Mouse (Mus musculus): ENCODE data around the gene Serpina3g.

DNA sequence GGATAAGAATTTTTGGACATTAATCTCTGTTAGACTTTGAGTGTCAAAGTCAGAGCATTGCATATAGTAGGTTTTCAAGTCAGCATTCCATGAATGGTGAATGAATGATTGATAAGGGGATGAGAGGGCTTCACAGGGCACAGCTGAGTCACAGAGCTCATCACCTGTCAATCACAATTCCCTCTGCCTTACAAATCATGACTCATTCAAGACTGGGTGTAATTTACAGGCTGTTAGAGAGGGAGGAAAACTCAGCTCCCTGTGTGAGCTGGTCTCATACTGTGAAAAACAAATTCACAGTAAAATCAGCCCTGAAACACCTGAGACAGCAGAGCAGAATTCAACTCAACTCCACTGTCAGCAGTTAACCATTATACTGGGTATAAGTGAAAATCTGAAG lies 45.2 kb upstream of the Serpina3g start:
- TF ChIP-seq POLR2A (IDR thresholded peaks at IDR 0.05; ENCODE audit: control insufficient read depth, low read depth, low read length) (no peak), CTCF (IDR thresholded peaks at IDR 0.05; ENCODE audit: control insufficient read depth, insufficient read depth, insufficient replicate concordance, low read depth, low read length) (no peak)

Measured in testis, adult 2 months (tissue).